Mouse (Mus musculus): Measurements from ENCODE around the gene Obscn.
"Not testable (repeated sequence)": the region's sequence is repeated elsewhere in the genome, so short reads cannot be mapped to it uniquely, and the experiment has no call there.

Gene Obscn

GRCm38 (mm10) chr11:58961364-58962177 lies 174.6 kb downstream of the Obscn start:
- no peak for DNase-seq (ENCODE audit: low read depth)

- DNase-seq (ENCODE audit: low read depth), result peak; percentile 71
Observed at GRCm38 (mm10) chr11:58959921-58960465, 176.2 kb downstream of the Obscn start.

GRCm38 (mm10) chr11:58959186-58959825 lies 176.9 kb downstream of the Obscn start:
- no peak for DNase-seq (ENCODE audit: low read depth)

GRCm38 (mm10) chr11:58958536-58958935 lies 177.7 kb downstream of the Obscn start:
- no peak for DNase-seq (ENCODE audit: low read depth)

- no peak for DNase-seq (ENCODE audit: low read depth)
Observed at GRCm38 (mm10) chr11:58957226-58957914, 178.8 kb downstream of the Obscn start.

GRCm38 (mm10) chr11:58955868-58956257 lies 180.3 kb downstream of the Obscn start:
- no peak for DNase-seq (ENCODE audit: low read depth)

- no peak for DNase-seq (ENCODE audit: low read depth)
Observed at GRCm38 (mm10) chr11:58955143-58955867, 180.9 kb downstream of the Obscn start.

- DNase-seq (ENCODE audit: low read depth), result peak; percentile 74
Observed at GRCm38 (mm10) chr11:58954420-58955142, 181.6 kb downstream of the Obscn start, which contains the start of the genes Hist3h2a and Trim17. Hist3h2a (plus strand) TSS chr11:58954685. Trim17 (plus strand) TSS chr11:58954685.

GRCm38 (mm10) chr11:58954170-58954419 lies 182.1 kb downstream of the Obscn start:
- DNase-seq (ENCODE audit: low read depth), result not testable (repeated sequence)

GRCm38 (mm10) chr11:58953351-58954169 lies 182.6 kb downstream of the Obscn start:
- no peak for DNase-seq (ENCODE audit: low read depth)

- DNase-seq (ENCODE audit: low read depth), result no peak
Observed at GRCm38 (mm10) chr11:58951210-58951609, 185.0 kb downstream of the Obscn start.

GRCm38 (mm10) chr11:58949480-58950431 lies 186.4 kb downstream of the Obscn start:
- DNase-seq (ENCODE audit: low read depth), result no peak

- no peak for DNase-seq (ENCODE audit: low read depth)
Observed at GRCm38 (mm10) chr11:58948542-58949479, 187.4 kb downstream of the Obscn start, which contains the start of gene Hist3h2ba. Hist3h2ba (plus strand) TSS chr11:58948920.

GRCm38 (mm10) chr11:58947798-58948528 lies 188.2 kb downstream of the Obscn start:
- DNase-seq (ENCODE audit: low read depth), result no peak

- no peak for DNase-seq (ENCODE audit: low read depth)
Observed at GRCm38 (mm10) chr11:58947306-58947705, 188.9 kb downstream of the Obscn start.
